Mouse (Mus musculus) stomach, postnatal 0 days (tissue): ENCODE results near the gene Ermp1. TPM values are rescaled to one million over a fixed set of nuclear protein-coding genes. Genes with fewer than 3 reads are reported as not detected.
A peak's percentile ranks its signal among the peaks of the same experiment; 100 is the strongest.

Experiments
- ATAC-seq: fragments of 200-750 bp; cut with Nextera tagmentation; 2 replicates; pipeline ENCODE4 v1.8.0; 2017; ENCODE audit not compliant: low FRiP score, low TSS enrichment
- DNase-seq: peaks from one replicate; pipeline ENCODE4 v3.0.0-alpha.2; 2016; ENCODE audit warnings: low spot score
- H3K27ac ChIP-seq: fragments of 300-500 bp; sonication (generic); replicated peaks from 2 replicates; pipeline ENCODE4 v1.5.1; 2014; ENCODE audit warnings: mild to moderate bottlenecking, control low read depth
- H3K27me3 ChIP-seq: fragments of 300-500 bp; sonication (generic); 2 replicates; pipeline ENCODE4 v1.6.1; 2014; ENCODE audit warnings: low read length; ENCODE audit not compliant: control insufficient read depth, insufficient read depth
- H3K36me3 ChIP-seq: fragments of 300-500 bp; sonication (generic); 2 replicates; pipeline ENCODE4 v1.6.1; 2014; ENCODE audit warnings: low read length, mixed read lengths; ENCODE audit not compliant: control insufficient read depth, insufficient read depth
- H3K4me1 ChIP-seq: fragments of 300-500 bp; sonication (generic); replicated peaks from 2 replicates; pipeline ENCODE4 v1.6.1; 2014; ENCODE audit warnings: antibody characterized with exemption; ENCODE audit not compliant: control insufficient read depth, insufficient read depth
- H3K4me2 ChIP-seq: fragments of 300-500 bp; sonication (generic); replicated peaks from 2 replicates; pipeline ENCODE4 v1.6.1; 2014; ENCODE audit warnings: low read depth, mild to moderate bottlenecking, control low read depth, moderate library complexity
- H3K4me3 ChIP-seq: fragments of 300-500 bp; sonication (generic); 2 replicates; pipeline ENCODE4 v1.5.1; 2014; ENCODE audit warnings: low read depth, low read length, control low read depth
- H3K9ac ChIP-seq: fragments of 300-500 bp; sonication (generic); 2 replicates; pipeline ENCODE4 v1.6.1; 2014; ENCODE audit warnings: mild to moderate bottlenecking, low read length, control low read depth, mixed read lengths
- H3K9me3 ChIP-seq: fragments of 300-500 bp; sonication (generic); 2 replicates; pipeline ENCODE4 v1.6.1; 2016; ENCODE audit warnings: low read length; ENCODE audit not compliant: control insufficient read depth
- CTCF ChIP-seq: IDR thresholded peaks from 2 replicates; pipeline ENCODE4 v1.5.1; 2016; ENCODE audit warnings: antibody characterized with exemption, low read depth, mild to moderate bottlenecking, moderate library complexity
- EP300 ChIP-seq: optimal IDR thresholded peaks from 2 replicates; pipeline ENCODE3; 2016; ENCODE audit warnings: antibody characterized with exemption
- whole genome bisulfite sequencing: fragments of 180-500 bp; shearing (Covaris S2); extraction: QIAGEN DNeasy Blood & Tissue Kit; methylation state at CpG from one replicate; pipeline ENCODE4 v1.1.7; 2014; 5-methylcytosine and 5-hydroxymethylcytosine counted together
- polyA plus RNA-seq: library from polyadenylated mRNA; unstranded; fragments of >200 nt; fragmentation: Nextera tagmentation; extraction: Ambion mirVana; gene quantifications from 2 replicates; pipeline ENCODE4 v1.2.1, GENCODE M21; 2015

The Ermp1 gene
- polyA plus RNA-seq, 1 experiment from 2014 or later = 19.9 TPM

DNA sequence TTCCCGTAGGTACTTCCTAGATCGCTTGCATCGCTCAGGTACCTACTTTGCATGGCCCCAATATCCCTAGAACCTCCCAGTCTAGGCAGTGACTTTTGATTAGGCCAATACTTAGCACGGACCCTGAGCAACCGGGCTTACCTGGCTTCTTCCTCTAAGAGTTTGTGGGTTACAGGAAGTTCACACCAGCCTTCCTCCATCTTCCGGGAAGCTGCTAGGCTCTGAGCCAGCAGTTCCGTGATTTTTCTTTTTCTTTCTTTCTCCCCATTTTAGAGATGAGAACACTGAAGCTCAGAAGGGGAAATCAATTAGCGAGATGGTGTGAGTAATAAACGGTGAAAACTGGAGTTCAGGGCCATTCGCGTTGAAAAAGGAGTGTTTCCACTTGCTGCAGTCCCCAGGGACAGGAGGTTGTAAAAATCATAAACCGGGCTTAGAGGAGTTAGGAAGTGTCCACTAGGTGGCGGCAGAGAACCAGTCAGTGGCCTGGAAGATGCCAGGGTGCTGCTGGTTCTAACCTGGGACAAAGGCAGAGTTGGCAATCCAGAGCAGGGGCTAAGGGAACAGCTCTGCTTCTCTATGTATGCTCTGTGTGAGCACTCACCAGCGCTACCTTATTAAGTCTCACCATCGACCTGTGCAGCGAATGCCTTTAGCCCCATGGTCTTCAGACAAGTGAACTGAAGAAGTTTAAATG lies 35.8 kb upstream of the Ermp1 start:
- H3K27ac ChIP-seq = no peak overlapping the region
- 53% methylated on average over 16 of the region's 16 CpGs for whole genome bisulfite sequencing
- H3K4me1 ChIP-seq = no peaks in the 10 kb centered on the region
- H3K4me2 ChIP-seq = no peak overlapping the region
- TF ChIP-seq CTCF (peak; percentile 83), EP300 (no peak)
- DNase-seq (peak; percentile 68), ATAC-seq (peak; percentile 35)
- no peaks in the 10 kb centered on the region for H3K9me3 ChIP-seq
- H3K27me3 ChIP-seq = no peaks in the 10 kb centered on the region
- no peaks in the 10 kb centered on the region for H3K36me3 ChIP-seq
- H3K9ac ChIP-seq = no peak overlapping the region
- H3K4me3 ChIP-seq = no peak overlapping the region

DNA sequence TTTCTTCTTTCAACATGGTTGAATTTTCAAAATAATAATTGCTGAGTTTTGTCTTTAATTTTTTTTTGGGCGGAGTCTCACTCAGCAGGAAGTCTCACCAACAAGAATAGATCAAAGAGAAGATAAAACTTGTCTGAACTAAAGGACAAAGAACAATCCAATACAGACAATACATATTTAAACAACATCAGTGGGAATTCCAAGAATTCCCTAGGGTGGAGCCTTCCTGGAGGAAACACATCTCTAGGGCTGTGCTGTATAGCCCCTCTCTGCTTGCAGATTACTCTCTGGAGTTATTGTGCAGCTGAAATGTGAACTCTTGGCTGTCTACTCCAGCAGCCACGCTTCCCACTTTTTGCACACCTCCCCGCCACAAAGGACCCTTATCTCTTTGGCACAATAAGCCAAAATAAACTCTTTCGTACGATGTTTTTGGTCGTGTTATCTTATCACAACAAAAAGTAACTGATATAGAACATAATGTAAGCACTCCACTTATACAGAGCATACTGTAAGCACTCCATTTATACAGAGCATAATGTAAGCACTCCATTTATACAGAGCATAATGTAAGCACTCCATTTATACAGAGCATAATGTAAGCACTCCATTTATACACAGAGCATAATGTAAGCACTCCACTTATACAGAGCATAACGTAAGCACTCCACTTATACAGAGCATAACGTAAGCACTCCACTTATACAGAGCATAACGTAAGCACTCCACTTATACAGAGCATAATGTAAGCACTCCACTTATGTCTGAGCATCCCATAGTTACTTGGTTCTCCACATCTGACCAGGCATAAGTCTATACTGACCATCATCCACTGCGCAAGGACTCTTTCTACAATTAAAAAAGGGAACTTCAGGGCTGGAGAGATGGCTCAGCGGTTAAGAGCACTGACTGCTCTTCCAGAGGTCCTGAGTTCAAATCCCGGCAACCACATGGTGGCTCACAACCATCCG lies 32.3 kb upstream of the Ermp1 start:
- H3K9me3 ChIP-seq = no peaks in the 10 kb centered on the region
- H3K27me3 ChIP-seq = no peaks in the 10 kb centered on the region
- no peak overlapping the region for H3K9ac ChIP-seq
- ATAC-seq (no peak), DNase-seq (no peak)
- WGBS = 42% methylated on average over 13 of the region's 13 CpGs
- no peaks in the 10 kb centered on the region for H3K36me3 ChIP-seq
- no peak overlapping the region for H3K27ac ChIP-seq
- H3K4me2 ChIP-seq = no peak overlapping the region
- H3K4me3 ChIP-seq = no peak overlapping the region
- no peak for TF ChIP-seq EP300
- no peak for TF ChIP-seq CTCF
- no peaks in the 10 kb centered on the region for H3K4me1 ChIP-seq

DNA sequence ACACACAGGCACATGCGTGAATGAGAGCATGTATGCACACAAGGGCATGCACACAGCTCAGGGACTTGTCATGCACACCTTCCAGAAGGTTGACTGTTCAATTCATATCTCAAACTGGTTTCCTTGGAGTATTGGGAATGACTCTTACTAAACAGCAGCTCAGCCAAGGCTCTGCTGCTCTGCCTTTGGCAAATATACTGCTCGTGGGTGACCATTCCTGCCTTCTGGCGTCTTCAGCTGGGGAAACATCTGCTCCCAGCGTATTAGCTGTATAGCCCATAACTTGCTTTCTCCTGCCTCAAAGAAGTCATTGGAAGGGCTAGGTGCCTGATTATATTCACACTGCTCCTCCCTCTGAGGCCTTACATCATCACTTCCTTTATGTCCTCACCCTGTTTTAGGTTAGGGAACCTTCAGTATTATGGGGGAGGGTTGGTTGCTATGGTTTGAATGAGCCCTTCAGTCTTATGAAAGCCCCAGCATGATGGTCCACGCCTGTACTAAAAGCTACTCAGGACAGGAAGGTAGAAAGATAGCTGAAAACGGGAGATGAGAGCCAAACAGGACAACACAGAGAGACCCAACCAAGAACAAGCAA lies 30.1 kb upstream of the Ermp1 start:
- H3K9ac ChIP-seq = no peak overlapping the region
- peak; percentile 53 for DNase-seq
- H3K4me1 ChIP-seq = no peaks in the 10 kb centered on the region
- no peak overlapping the region for H3K4me2 ChIP-seq
- 69% methylated on average over 6 of the region's 6 CpGs for WGBS
- ATAC-seq = peak; percentile 66
- H3K9me3 ChIP-seq = no peaks in the 10 kb centered on the region
- no peak overlapping the region for H3K4me3 ChIP-seq
- no peaks in the 10 kb centered on the region for H3K27me3 ChIP-seq
- no peak for TF ChIP-seq CTCF
- TF ChIP-seq EP300 = no peak
- H3K27ac ChIP-seq = peak overlapping the region; percentile 49; the same call in 1 of the 2 replicates
- no peaks in the 10 kb centered on the region for H3K36me3 ChIP-seq

DNA sequence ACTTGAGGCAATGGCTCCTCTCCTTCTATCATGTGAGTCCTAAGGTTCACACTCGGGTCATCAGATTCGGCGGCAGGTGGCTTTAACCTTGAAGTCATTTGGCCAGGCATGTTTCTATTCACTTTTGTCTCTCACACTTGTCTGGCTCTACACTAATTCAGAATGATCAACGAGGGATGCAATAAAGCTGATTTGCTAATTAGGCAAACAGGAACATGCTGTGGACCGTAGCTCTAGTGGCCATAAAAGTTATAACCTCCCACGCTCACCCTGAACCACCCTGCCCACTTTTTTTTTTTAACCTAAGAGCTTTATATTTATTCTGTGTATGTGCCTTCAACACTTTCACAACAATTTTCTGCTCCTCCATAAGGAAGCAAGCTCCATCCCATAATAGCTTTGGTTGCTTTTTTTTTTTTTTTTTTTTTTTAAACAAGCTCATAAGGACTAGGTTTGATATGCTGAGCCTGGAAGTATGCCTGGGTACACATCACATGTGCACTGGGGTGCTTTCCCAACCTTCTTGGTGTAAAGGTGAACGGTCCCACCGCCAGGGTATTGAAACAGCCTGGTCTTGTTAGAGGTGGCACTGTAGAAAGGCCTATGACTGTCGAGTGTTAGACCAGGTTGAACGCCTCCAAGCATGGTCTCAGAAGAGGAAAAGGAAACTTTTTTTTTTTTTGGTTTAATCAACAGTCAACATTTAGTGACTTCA lies 28.4 kb upstream of the Ermp1 start:
- no peaks in the 10 kb centered on the region for H3K27me3 ChIP-seq

DNA sequence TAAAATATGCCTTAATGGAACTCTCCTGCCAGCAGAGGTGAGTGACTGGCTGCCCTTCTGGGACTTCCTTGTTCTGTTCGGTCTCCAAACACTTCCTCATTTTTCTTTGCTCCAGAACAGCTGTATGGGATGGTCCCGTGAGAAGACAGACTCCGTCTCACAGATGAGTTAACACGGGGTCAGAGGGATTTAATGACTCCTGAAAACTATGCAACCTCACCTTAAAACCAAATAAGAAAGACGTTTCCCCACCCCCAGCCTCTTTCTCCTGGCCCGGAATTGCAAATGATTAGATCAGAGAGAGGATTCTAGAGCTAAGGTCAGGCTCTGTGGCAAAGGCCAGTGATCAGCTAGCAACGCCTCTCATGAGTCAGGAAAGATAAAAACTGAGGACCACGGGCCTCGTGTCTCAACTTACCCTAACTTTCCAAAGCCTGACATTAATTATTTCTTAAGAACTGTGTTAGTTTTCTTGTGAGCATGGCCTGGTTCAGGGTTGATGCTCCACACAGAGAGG lies 27.4 kb upstream of the Ermp1 start:
- ATAC-seq (peak; percentile 58), DNase-seq (peak; percentile 59)
- H3K4me2 ChIP-seq = no peak overlapping the region
- peak overlapping the region; percentile 63; the same call in 1 of the 2 replicates for H3K27ac ChIP-seq
- no peaks in the 10 kb centered on the region for H3K9me3 ChIP-seq
- no peak overlapping the region for H3K9ac ChIP-seq
- H3K36me3 ChIP-seq = no peaks in the 10 kb centered on the region
- H3K27me3 ChIP-seq = no peaks in the 10 kb centered on the region
- H3K4me1 ChIP-seq = no peaks in the 10 kb centered on the region
- WGBS = 31% methylated on average over 9 of the region's 9 CpGs
- TF ChIP-seq CTCF (no peak), EP300 (no peak)
- H3K4me3 ChIP-seq = no peak overlapping the region

More for the DNA sequence above, 28.4 kb upstream of the Ermp1 start:
- no peak overlapping the region for H3K9ac ChIP-seq
- DNase-seq = peak; percentile 81
- H3K9me3 ChIP-seq = no peaks in the 10 kb centered on the region
- no peak overlapping the region for H3K4me2 ChIP-seq
- H3K27ac ChIP-seq = peak overlapping the region; percentile 36; the same call in 1 of the 2 replicates
- peak; percentile 89 for ATAC-seq
- no peak overlapping the region for H3K4me3 ChIP-seq
- H3K36me3 ChIP-seq = no peaks in the 10 kb centered on the region
- WGBS = 81% methylated on average over 10 of the region's 10 CpGs
- TF ChIP-seq CTCF (0 out of 2 replicates have a peak, but pooled peaks have one; percentile 2), EP300 (no peak)
- no peaks in the 10 kb centered on the region for H3K4me1 ChIP-seq
